Mouse (Mus musculus): ENCODE data around the gene Gm20479.

The Gm20479 gene

GRCm38 (mm10) chr7:27356861-27357594 lies at the start of gene Gm20479:
Gm20479 (minus strand) TSS chr7:27357419.
- no peak for DNase-seq (ENCODE audit: low read depth in 2 of 2, low spot score in 2 of 2)

GRCm38 (mm10) chr7:27406481-27406880 lies 49.3 kb upstream of the Gm20479 start:
- DNase-seq (ENCODE audit: low read depth in 2 of 2, low spot score in 2 of 2), result no peak

DNA sequence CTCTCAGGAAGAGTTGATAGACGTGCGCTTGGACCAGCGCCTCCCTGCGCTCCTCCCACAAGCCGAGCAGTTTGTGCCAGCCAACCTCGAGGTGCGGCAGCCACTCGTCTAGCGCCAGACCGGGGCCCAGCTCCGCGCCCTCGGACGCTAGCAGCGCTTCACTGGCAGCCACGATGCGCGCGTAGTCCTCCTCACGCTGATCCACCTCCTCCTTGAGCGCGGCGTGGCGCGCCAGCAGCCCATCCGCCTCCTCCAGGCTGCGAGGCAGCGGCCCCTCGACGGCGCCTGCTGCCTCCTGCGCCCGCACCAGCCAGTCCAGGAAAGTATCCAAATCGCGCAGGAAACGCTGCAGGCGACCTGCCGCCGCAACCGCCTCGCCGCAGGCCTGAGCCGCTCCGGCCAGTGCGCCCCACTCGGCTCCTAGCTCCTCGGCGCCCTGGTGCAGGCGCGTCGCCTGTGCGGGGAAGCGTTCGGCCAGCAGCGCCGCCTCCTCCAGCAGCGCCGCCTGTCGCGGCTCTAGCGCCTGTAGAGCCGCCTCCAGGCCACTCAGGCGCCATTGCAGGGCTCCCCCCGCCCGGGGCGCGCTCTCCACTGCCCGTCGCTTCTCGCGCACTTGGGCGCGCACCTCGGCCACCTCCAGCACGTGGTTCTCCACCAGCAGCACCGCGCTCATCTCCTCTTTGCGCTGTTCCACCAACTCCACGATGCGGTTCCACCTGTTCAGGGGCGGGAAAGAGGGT lies 47.2 kb upstream of the Gm20479 start:
- DNase-seq (ENCODE audit: low read depth in 2 of 2, low spot score in 2 of 2), result no peak

- DNase-seq (ENCODE audit: low read depth in 2 of 2, low spot score in 2 of 2), result peak; percentile 24 to 50
These were observed 45.5 kb upstream of the Gm20479 start for GRCm38 (mm10) chr7:27402675-27403074.

DNA sequence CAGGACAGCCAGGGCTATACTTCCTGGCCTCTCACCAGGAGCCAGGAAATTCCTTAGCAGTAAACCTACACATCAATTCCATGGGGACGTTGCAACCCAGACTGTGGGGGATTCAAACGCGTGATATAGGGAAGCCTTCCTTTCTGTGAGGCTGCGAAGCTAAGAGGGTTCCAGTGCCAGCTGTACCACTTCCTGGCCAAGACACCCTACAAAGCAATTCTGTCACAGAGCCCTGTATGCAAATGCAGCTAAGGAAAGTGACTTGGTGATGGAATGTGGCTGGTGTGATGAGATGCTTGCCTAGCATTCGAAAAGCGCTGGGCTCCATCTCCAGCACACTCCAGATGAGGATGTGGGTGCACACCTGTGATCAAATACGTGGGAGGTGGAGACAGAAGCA lies 43.3 kb upstream of the Gm20479 start:
- DNase-seq (ENCODE audit: low read depth in 2 of 2, low spot score in 2 of 2), result no peak

GRCm38 (mm10) chr7:27397048-27397949 lies 40.1 kb upstream of the Gm20479 start:
- peak; percentile 19 to 32 for DNase-seq (ENCODE audit: low read depth in 2 of 2, low spot score in 2 of 2)

- no peak for DNase-seq (ENCODE audit: low read depth in 2 of 2, low spot score in 2 of 2)
These were observed 39.2 kb upstream of the Gm20479 start for GRCm38 (mm10) chr7:27396184-27397047.

DNA sequence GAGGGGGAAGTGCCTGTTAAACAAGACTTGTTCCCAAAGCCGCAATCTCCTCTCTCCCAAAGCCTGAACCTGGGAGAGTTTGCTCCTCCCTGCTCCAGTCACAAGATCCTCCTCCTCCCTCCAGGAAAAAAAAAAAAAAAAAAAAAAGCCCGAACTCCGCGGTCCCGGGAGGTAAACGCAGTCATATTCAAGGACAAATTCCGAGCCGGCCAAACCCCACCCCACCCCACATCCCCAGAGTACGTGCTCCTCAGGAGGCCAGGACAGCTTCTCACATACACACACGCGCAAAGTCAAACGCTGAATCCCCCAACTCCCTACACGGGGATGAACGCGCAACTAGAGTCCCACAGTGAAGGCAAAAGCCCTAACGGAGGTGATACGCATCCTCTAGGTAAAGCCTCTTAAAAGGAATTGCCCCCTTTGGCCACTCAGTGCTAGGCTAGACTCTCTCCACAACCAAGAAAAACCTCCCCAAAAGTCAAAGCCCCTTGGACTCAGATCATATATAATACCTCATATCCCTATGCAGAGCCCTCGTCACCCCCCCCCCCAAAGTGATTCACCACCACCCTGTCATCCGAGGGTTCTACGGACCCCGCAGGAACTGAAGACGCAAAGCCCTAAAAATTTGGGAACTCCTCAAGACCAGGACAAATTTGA lies 38.4 kb upstream of the Gm20479 start:
- no peak for DNase-seq (ENCODE audit: low read depth in 2 of 2, low spot score in 2 of 2)

GRCm38 (mm10) chr7:27391416-27391815 lies 34.2 kb upstream of the Gm20479 start:
- DNase-seq (ENCODE audit: low read depth in 2 of 2, low spot score in 2 of 2), result no peak

- DNase-seq (ENCODE audit: low read depth in 2 of 2, low spot score in 2 of 2), result no peak
These were observed 32.0 kb upstream of the Gm20479 start for GRCm38 (mm10) chr7:27389213-27389612.

DNA sequence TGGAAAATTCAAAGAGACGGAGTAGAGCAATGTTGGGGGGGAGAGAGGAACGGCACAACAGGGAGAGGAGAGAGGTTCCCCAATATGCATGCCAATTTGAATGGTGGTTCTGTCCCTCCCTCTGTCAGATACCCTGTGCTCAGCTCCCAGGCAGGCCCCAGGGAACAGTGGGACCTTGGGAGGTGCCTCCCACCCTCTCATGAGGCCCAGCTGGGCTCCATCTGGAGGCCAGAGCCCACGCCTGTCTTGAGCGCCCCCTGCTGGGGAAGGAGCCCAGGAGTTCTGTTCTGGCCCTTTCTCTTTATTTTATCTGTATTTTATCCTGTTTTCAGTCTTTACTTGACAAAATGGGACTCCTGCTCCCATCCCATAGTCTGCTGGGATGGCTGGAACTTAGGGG lies 27.5 kb upstream of the Gm20479 start:
- DNase-seq (ENCODE audit: low read depth in 2 of 2, low spot score in 2 of 2), result peak; percentile 51 to 59

GRCm38 (mm10) chr7:27384134-27384533 lies 26.9 kb upstream of the Gm20479 start:
- DNase-seq (ENCODE audit: low read depth in 2 of 2, low spot score in 2 of 2), result no peak

DNA sequence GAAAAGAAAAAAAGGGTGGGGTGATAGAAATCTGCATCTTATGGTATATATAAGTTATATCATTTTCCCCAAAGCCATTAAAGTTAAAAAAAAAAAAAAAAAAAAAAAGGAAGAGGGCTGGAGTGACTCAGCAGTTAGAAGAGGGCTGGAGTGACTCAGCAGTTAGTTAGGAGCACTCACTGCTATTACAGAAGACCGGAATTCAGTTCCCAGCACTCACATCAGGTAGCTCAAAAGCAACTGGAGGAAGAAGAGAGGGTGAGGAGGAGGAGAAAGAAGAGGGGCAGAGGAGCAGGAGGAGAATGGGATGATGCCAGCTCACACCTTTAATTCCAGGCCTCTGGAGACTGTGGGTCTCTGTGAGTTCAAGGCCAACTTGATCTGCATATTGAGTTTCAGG lies 26.0 kb upstream of the Gm20479 start:
- no peak for DNase-seq (ENCODE audit: low read depth in 2 of 2, low spot score in 2 of 2)

DNA sequence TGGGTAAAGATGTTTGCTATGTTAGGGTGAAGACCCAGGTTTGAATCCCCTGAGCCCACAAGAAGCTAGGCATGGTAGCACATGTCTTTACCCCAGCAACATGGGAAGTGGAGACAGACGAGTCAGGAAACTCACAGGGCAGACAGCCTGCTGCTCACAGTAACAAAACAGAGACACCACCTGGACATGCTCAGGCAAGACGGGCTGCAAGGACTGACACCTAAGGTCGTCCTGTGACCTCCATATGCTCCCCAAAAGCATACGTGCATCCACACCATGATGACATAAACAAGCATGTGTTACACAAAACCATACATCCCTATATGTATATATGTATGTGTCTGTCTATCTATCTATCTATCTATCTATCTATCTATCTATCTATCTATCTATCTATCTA lies 24.3 kb upstream of the Gm20479 start:
- no peak for DNase-seq (ENCODE audit: low read depth in 2 of 2, low spot score in 2 of 2)

DNA sequence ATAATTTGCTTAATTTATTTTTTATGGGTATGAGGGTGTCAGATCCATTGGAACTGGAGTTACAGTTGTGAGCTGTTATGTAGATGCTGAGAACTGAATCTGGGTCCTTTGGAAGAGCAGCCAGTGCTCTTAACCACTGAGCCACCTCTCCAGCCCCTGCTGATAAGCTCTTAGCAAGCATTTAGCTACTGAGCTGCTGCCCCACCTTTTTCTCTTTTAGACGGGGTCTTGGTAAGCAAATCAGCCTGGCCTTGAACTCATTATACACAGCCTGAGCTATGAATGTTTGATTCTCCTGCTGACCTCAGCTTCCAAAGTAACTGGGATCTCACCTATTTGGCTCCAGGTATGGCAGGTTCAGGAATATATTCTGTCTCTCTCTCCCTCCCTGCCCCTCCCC lies 23.8 kb upstream of the Gm20479 start:
- no peak for DNase-seq (ENCODE audit: low read depth in 2 of 2, low spot score in 2 of 2)

DNA sequence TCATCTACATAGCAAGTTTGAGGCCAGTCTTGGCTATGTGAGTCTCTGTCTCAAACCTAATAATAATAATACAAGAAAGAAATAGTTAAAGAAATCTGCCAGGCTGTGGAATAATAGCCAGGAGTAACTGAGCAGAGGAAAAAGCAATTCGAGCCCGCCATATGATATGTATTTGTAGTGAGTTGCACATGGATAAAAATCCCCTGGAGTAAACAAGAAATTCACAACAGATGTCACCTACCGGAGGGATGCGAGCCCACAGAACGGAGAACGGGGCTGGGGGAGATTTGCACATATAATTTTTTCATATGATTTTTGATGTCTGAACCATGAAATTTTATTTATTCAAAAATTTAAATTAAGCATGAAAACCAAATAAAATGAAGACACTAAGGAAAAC lies 22.6 kb upstream of the Gm20479 start:
- DNase-seq (ENCODE audit: low read depth in 2 of 2, low spot score in 2 of 2), result no peak

DNA sequence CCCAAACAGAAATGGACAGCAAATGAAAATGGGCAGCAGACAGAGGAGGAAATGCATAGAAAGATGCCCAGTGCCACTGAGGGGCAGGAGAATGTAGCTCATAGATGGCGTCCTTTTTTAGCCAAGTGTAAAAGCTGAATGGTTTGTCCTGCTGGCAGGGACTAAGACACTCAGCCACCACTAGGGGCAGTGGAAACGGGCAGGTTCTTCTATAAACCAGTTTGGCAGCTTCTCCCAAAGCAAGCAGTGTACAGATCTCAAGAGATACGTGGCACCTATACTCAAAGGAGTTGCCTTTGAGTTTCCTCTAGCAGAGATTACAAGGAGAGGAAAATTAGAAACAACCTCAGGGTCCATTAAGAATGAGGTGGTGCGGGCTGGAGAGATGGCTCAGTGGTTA lies 21.2 kb upstream of the Gm20479 start:
- no peak for DNase-seq (ENCODE audit: low read depth in 2 of 2, low spot score in 2 of 2)

DNA sequence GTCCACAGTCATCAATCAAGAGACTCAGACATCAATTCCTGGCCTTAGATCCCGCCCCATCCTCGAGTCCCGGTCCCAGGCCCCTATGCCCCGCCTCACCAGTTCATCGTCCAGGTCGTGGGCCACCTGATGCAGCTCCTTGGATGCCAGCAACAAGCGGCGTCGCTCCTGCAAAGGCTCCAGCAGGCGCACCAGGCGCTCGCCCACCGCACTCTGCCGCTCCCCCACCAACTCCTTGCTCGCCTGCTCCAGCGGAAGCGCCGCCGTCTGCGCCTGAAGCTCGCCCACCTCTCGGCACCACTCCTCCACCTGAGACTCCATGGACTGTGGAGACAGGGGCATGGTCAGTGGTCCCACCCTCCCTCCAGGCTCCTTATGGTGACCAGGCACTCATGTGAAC lies 18.1 kb upstream of the Gm20479 start:
- no peak for DNase-seq (ENCODE audit: low read depth in 2 of 2, low spot score in 2 of 2)

DNA sequence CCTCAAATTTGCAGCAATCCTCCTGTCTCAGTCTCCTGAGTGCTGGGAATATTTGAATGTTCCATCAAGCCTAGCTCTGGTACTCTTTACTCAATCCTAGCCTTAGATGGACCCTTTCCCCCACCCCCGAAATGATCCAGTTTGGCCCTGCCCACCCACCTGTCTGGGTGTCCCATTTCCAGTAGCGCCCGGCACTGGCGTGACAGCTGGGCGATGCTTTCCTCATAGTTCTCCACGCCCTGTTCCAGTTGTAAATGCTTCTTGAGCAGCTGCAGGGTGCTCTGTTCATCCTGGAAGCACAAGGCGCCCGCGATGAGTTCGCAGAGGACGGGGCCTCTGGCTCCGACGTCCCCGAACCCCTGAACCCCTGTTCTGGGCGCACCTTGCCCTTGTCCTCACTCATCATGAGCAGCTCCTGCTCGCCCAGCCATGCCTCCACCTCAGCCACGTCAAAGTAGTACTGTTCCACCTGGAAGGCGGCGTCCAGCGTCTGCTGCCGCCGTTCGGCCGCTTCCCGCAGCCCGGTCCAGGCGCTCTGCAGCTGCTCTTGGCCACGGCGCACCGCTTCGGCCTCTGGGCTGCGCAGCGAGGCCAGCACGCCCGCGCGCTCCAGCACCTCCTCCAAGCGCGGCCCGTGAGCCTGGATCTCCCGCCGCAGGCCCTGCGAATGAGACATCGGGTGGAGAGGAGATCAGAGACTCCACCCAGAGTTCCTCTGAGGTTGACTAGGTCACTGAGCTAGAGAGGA lies 14.7 kb upstream of the Gm20479 start:
- no peak for DNase-seq (ENCODE audit: low read depth in 2 of 2, low spot score in 2 of 2)

Measured in CD8-positive naive resting alpha-beta T cell, adult 2 months (primary cell).